Mouse (Mus musculus): ENCODE results near the gene Cd19. TPM values are rescaled to one million over a fixed set of nuclear protein-coding genes. Genes with fewer than 3 reads are reported as not detected.
"Not testable (repeated sequence)": the region's sequence is repeated elsewhere in the genome, so short reads cannot be mapped to it uniquely, and the experiment has no call there.

Cd19 gene
- polyA plus RNA-seq, 1 experiment from 2014 or later, result not detected

DNA sequence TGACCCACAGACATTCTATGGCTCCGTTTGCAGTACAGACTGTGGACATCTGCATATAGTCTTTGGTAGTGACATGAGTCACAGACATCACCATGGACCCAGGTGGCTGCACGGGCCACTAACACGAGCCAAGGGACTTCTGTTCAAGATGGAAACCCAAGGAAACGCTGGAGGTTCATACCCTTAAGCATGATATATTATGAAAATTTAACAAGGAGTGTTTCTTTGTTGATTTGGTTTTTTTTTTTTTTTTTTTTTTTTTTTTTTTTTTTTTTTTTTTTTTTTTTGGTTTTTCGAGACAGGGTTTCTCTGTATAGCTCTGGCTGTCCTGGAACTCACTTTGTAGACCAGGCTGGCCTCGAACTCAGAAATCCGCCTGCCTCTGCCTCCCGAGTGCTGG lies 12.2 kb downstream of the Cd19 start:
- not testable (repeated sequence) for H3K4me2 ChIP-seq (replicated peaks); H3K27ac ChIP-seq; H3K4me3 ChIP-seq (replicated peaks); H3K27me3 ChIP-seq (replicated peaks); ATAC-seq; H3K9me3 ChIP-seq; H3K4me1 ChIP-seq (replicated peaks); H3K9ac ChIP-seq; H3K36me3 ChIP-seq
- 80% methylated on average over 8 of the region's 8 CpGs for WGBS

DNA sequence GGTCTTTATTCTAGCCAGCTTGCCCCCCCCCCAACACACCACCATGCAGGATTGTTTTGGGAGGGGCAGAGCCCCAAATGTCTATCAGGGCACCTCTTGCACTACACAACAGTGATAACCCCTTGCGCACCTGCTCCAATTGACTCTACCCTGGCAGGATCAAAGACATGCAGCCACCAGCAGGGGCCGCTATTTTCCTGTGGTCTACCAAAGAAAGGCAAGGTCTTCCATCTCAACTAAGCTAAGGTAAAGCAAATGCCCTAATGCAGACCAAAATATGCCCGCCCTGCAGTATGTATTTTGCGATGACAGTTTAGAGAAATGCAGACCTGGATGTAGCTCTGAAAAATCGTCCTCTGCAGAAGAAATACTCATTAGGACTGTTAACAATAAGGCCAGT lies 15.1 kb downstream of the Cd19 start:
- H3K36me3 ChIP-seq, result no peaks in the 10 kb centered on the region
- no peak for ATAC-seq
- H3K9ac ChIP-seq, result no peak overlapping the region
- H3K27me3 ChIP-seq (replicated peaks), result no peaks in the 10 kb centered on the region
- H3K4me1 ChIP-seq (replicated peaks), result 0 out of 2 replicates have a peak, but pooled peaks cover 2% of the 10 kb centered on the region
- no peak overlapping the region for H3K4me3 ChIP-seq (replicated peaks)
- no peak overlapping the region for H3K27ac ChIP-seq
- no peaks in the 10 kb centered on the region for H3K9me3 ChIP-seq
- 12% methylated on average over 5 of the region's 5 CpGs for WGBS
- no peak overlapping the region for H3K4me2 ChIP-seq (replicated peaks)

DNA sequence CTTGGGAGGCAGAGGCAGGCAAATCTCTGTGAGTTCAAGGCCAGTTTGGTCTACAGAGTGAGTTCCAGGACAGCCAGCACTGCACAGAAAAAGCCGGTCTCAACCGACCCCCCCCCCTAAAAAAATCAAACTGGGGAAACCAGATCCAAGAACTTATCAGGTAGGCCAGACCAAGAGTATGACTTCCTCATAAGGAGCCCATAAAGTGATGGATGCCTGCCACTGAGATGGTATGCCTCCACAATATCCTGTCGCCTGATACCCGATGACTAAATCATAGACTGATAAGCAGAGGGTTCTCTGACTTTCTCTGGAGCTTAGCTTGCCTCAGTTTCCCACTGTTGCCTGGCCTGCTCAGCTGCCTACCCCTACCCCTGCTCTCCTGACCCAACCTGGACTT lies 16.9 kb downstream of the Cd19 start:
- Histone ChIP-seq H3K9me3 (no peaks in the 10 kb centered on the region), H3K9ac (no peak overlapping the region), H3K4me2 (replicated peaks) (no peak overlapping the region), H3K36me3 (no peaks in the 10 kb centered on the region), H3K4me1 (replicated peaks) (0 out of 2 replicates have a peak, but pooled peaks cover 2% of the 10 kb centered on the region), H3K27ac (no peak overlapping the region), H3K27me3 (replicated peaks) (no peaks in the 10 kb centered on the region), H3K4me3 (replicated peaks) (no peak overlapping the region)
- WGBS, result 86% methylated on average over 4 of the region's 4 CpGs
- ATAC-seq, result no peak

DNA sequence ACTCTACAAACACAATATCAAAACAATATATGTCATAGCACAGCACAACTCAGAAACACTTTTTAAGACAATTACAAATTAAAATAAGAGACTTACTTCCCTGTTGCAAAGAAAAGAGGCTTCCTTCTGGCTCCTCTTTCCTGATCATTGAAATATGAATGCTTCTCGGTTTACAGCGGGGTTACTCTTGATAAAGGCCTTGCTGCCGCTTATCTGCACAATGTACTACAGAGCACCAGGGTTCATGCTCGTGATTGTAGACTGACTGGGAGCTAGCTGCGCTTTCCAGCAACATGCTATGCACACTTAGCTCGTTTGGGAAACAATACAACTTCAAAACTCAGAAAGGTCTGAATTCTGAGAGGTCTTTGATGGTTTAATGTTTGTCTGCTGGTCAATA lies 17.5 kb downstream of the Cd19 start:
- Histone ChIP-seq H3K27me3 (replicated peaks) (no peaks in the 10 kb centered on the region), H3K9me3 (no peaks in the 10 kb centered on the region), H3K4me2 (replicated peaks) (peak overlapping the region; percentile 33), H3K9ac (no peak overlapping the region), H3K27ac (no peak overlapping the region), H3K36me3 (no peaks in the 10 kb centered on the region), H3K4me1 (replicated peaks) (0 out of 2 replicates have a peak, but pooled peaks cover 2% of the 10 kb centered on the region), H3K4me3 (replicated peaks) (no peak overlapping the region)
- ATAC-seq, result 0 out of 2 replicates have a peak, but pooled peaks have one; percentile 29
- WGBS, result 48% methylated on average over 6 of the region's 6 CpGs

DNA sequence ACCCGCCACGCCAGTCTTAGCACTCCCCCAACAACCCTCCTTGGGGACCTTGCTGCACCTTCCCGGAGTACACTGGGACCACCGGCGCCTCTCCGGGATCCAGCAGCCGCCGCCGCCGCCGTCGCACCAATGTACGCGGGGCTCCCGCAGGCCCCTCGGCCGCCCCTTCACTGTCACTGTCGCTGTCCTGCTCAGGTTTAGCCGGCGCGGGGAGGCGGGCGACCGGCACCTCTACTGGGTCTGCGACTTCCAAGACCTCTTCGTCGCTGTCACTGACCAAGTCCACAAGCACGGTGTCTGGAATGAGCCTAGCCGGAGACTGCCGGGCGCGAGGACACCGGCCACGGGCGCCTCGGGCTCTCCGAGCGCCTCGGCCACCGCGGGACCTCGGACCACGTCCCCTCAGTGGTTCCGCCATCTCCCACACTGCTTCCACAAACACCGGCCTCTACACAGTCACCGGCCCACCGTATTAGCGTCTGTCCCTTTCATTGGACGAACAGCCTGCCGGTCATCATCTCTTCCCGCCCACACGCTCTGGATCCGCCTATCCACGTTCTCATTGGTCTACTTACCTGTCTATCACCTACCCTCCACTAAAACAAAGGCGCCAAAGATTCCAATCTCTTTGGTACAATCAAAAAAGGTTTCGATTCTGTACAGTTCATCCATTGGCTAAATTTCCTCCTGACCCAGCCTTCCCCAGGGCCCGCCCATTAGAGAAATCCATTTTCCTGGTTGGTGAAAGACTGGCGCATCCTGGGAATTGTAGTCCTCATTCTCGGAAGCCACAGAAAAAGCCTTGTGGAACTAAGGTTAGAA lies 18.2 kb downstream of the Cd19 start, which contains the start of gene Nfatc2ip:
Nfatc2ip (minus strand) TSS at position 440 of the 822 bp plus-strand sequence.
- Histone ChIP-seq H3K9me3 (no peaks in the 10 kb centered on the region), H3K4me2 (replicated peaks) (peak within 1 kb of the TSS; percentile 86), H3K4me3 (replicated peaks) (peak within 1 kb of the TSS; percentile 85), H3K27ac (peak within 1 kb of the TSS; percentile 6; the same call in 1 of the 2 replicates), H3K9ac (peak within 1 kb of the TSS; percentile 71), H3K36me3 (no peaks in the 10 kb centered on the region), H3K4me1 (replicated peaks) (0 out of 2 replicates have a peak, but pooled peaks cover 2% of the 10 kb centered on the region), H3K27me3 (replicated peaks) (no peaks in the 10 kb centered on the region)
- WGBS, result under 1% methylated on average over 59 of the region's 59 CpGs
- peak; percentile 100 for ATAC-seq

DNA sequence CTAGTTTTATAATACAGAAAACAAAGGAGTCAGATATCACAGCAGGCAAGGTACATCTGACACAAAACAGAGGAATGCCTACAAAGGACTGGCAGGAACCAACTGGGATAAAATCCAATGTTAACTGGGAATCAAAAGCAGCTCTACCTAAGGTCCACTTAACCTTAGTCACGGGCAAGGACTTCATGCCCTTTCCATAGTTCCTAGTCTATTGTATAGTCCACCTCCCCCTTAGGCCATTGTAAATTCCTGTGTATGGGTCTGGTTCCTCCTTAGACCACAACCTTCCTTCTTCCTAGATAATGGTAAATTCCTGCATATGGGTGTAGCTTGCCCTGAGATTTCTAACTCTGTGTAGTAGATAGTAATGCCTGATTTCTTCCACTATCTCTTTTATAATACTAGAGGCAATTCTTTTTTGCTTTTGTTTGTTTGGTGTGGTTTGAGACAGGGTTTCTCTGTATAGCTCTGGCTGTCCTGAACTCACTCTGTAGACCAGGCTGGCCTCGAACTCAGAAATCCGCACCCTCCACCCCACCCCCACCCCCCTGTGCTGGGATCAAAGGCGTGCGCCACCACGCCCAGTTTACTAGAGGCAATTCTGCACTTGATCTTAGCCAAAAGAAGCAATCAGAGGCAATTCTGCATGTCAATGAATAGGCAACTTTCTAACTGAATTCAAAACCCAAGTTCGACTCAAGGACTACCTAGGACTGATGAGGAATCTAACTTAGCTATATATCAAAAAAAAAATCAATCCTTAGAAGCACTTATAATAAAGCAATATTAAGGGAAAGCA lies 22.4 kb downstream of the Cd19 start:
- not testable (repeated sequence) for H3K9ac ChIP-seq; H3K27ac ChIP-seq; H3K27me3 ChIP-seq (replicated peaks); H3K4me3 ChIP-seq (replicated peaks); ATAC-seq; H3K36me3 ChIP-seq; H3K9me3 ChIP-seq; H3K4me1 ChIP-seq (replicated peaks); H3K4me2 ChIP-seq (replicated peaks)
- WGBS, result 85% methylated on average over 7 of the region's 7 CpGs

DNA sequence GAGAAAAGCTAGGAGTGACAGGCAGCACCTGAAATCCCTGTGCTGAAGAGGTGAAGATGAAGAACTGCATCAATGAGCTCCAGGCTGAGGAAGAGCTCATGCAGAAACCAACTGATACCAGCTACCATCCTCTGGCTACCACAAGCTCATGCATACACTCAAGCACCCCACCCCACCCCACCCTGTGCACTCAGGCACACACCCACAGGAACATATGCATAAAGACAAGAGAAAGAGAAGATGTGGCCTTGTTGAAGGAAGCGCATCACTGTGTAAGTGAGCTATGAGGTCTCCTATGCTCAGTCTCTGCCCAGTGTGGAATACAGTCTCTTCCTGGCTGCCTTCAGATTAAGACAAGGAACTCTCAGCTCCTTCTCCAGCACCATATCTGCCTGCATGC lies 26.5 kb downstream of the Cd19 start:
- no peak overlapping the region for H3K4me3 ChIP-seq (replicated peaks)
- H3K27me3 ChIP-seq (replicated peaks), result no peaks in the 10 kb centered on the region
- no peak overlapping the region for H3K4me2 ChIP-seq (replicated peaks)
- 97% methylated on average over 1 of the region's 1 CpGs for WGBS
- no peaks in the 10 kb centered on the region for H3K9me3 ChIP-seq
- no peak overlapping the region for H3K27ac ChIP-seq
- no peak for ATAC-seq
- no peaks in the 10 kb centered on the region for H3K4me1 ChIP-seq (replicated peaks)
- H3K9ac ChIP-seq, result no peak overlapping the region
- H3K36me3 ChIP-seq, result peaks cover 12% of the 10 kb centered on the region; the same call in 1 of the 2 replicates

DNA sequence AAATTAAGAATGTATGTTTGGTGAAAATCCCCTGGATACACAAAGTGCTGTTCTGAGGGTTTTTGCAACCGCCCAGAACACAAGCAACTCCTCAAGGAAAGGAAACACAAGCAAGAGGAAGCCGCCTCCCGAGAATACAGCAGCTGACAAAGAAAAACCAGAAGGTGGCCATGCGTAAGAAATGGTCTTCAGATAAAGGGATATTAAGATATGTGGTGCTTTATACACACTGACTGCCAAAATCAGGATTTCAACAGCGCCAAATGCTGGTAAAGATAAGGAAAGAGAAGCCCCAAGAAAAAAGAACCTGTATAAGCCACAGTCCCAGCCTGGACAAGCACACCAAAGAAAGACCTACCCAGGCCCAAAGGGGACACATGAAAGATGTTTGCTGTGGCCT lies 31.1 kb downstream of the Cd19 start:
- no peak for ATAC-seq
- Histone ChIP-seq H3K4me1 (replicated peaks) (no peaks in the 10 kb centered on the region), H3K27ac (no peak overlapping the region), H3K9me3 (no peaks in the 10 kb centered on the region), H3K4me2 (replicated peaks) (no peak overlapping the region), H3K4me3 (replicated peaks) (no peak overlapping the region), H3K27me3 (replicated peaks) (no peaks in the 10 kb centered on the region), H3K9ac (no peak overlapping the region), H3K36me3 (peaks cover 4% of the 10 kb centered on the region; the same call in 1 of the 2 replicates)
- 91% methylated on average over 5 of the region's 5 CpGs for WGBS

DNA sequence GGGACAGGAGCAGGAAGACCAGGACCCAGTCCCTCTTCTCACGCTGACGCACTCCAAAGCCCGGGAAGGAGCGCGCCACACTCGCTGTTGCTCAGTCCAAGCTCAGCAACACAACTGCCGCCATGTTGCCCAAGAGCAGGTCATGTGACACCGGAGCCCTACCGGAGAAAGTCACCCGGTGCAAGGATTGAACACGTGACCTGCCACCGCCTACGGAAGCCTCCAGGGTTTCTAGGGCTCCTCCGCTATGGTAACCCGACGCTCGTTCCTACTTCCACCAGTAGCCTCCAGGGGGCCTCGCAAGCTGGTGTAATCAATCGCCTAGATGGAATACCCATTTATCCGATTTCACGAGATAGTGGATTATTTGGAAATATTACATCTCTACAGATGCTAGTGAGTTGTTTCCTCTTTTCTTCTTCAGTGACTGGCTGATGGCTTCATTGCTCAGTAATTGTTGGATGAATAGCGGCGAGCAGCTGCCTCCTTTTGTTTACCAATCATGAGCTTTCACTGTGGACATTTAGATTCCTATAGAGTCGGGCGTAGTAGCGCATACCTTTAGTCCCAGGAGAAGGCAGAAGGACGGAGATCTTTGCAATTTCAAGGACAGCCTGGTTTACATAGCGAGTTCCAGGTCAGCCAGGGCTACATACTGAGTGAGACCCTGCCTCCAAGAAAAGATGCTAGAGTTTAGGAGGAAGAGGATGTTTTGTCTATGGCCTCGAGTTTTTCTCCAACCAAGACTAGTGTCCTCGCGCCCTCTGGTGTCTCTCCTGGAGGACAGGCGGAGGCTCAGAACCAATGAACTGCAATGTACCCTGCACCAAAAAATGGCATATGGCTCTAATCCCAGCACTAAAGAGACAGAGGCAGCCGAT lies 37.2 kb downstream of the Cd19 start, which contains the start of gene Spns1:
Spns1 (minus strand) TSS at position 173 of the 881 bp plus-strand sequence.
- peaks cover 9% of the 10 kb centered on the region; the same call in 1 of the 2 replicates for H3K36me3 ChIP-seq
- H3K4me2 ChIP-seq (replicated peaks), result peak within 1 kb of the TSS; percentile 88
- no peaks in the 10 kb centered on the region for H3K9me3 ChIP-seq
- H3K4me1 ChIP-seq (replicated peaks), result peaks cover 15% of the 10 kb centered on the region
- ATAC-seq, result peak; percentile 98
- peak within 1 kb of the TSS; percentile 63 for H3K4me3 ChIP-seq (replicated peaks)
- under 1% methylated on average over 33 of the region's 33 CpGs for WGBS
- H3K27me3 ChIP-seq (replicated peaks), result no peaks in the 10 kb centered on the region
- peak within 1 kb of the TSS; percentile 71 for H3K9ac ChIP-seq
- peak within 1 kb of the TSS; percentile 28; the same call in 1 of the 2 replicates for H3K27ac ChIP-seq

DNA sequence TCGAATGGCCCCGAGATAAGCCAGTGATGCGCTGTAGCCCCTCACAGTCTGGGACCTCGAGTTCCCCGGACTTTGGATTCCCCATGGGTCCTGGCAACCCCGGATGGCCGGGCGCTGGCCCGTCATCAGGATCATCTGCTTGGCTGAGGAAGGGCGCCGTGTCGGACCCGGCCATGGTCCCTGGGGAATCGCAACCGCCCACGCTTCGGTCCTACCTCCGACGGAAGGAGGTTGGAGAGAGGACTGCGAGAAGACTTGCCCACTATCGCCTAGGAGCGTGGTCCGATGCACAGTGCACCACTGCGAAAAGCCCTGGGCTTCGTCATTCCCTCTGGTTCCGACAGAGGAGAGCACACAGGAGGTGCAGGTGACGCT lies 37.8 kb downstream of the Cd19 start:
- 0% methylated on average over 27 of the region's 27 CpGs for WGBS
- H3K4me1 ChIP-seq (replicated peaks), result peaks cover 15% of the 10 kb centered on the region
- H3K36me3 ChIP-seq, result peaks cover 12% of the 10 kb centered on the region

DNA sequence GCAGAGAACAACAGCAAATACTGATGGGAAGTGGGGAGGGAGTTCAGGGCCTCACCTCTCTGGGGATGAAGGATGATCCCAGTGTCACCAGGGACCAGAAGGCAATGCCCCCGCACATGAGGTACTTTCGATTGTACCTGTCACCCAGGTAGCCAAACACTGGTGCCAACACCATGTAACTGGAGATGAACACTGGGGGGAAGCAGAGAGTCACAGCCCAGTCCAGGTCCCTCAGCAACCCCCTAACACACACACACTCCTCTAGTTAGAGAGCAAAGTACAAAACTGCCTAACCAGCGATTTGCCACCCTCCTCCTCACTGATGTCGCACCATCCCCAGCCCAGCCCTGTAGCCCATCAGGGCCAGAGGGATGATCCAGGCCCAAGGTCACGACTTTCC lies 39.7 kb downstream of the Cd19 start:
- H3K9me3 ChIP-seq, result no peaks in the 10 kb centered on the region
- no peak overlapping the region for H3K4me3 ChIP-seq (replicated peaks)
- H3K27ac ChIP-seq, result no peak overlapping the region
- no peaks in the 10 kb centered on the region for H3K27me3 ChIP-seq (replicated peaks)
- WGBS, result 73% methylated on average over 5 of the region's 5 CpGs
- peaks cover 15% of the 10 kb centered on the region for H3K4me1 ChIP-seq (replicated peaks)
- peaks cover 21% of the 10 kb centered on the region for H3K36me3 ChIP-seq
- H3K9ac ChIP-seq, result no peak overlapping the region
- ATAC-seq, result no peak
- H3K4me2 ChIP-seq (replicated peaks), result no peak overlapping the region

More for the DNA sequence above, 37.8 kb downstream of the Cd19 start:
- Histone ChIP-seq H3K9ac (peak overlapping the region; percentile 71), H3K4me3 (replicated peaks) (peak overlapping the region; percentile 63), H3K27me3 (replicated peaks) (no peaks in the 10 kb centered on the region), H3K27ac (no peak overlapping the region), H3K4me2 (replicated peaks) (peak overlapping the region; percentile 88), H3K9me3 (no peaks in the 10 kb centered on the region)
- ATAC-seq, result peak; percentile 70
